Mouse (Mus musculus): Measurements from ENCODE around the gene Gprin3.

DNA sequence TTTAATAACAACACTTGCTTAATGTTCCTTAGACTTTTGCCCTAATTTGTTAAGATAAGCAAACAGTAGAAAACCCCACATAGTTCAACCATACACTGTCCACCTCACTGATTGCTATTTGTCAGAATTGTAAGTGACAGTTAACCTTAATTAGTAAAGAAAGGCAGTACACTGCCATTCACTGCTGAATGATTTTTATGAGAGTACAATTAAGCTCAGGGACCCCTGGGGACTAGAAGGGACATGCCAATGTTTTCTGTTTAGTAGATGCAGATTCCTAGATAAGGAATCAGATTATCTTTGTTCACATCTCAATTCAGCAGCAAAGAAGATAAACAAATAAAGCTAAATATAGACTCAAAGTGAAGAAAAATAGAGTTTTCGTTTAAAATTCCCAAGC lies 30.0 kb upstream of the Gprin3 start:
- TF ChIP-seq CTCF (conservative IDR thresholded peaks at IDR 0.05; ENCODE audit: insufficient read depth, insufficient read length, low read depth, low read length) (no peak), POLR2A (IDR thresholded peaks at IDR 0.05; ENCODE audit: low read depth, low read length) (no peak)
